Mouse (Mus musculus) myocyte (in vitro differentiated cells): ENCODE measurements around the gene Nsg1. TPM values are rescaled to one million over a fixed set of nuclear protein-coding genes. Genes with fewer than 3 reads are reported as not detected.
A peak's percentile ranks its signal among the peaks of the same experiment; 100 is the strongest.

Source experiments
- H3K27me3 ChIP-seq: one replicate; pipeline ENCODE4 v1.6.1; 2011; ENCODE audit not compliant: control insufficient read depth, insufficient read depth, insufficient read length
- H3K36me3 ChIP-seq: one replicate; pipeline ENCODE4 v1.6.1; 2011; ENCODE audit not compliant: control insufficient read depth, insufficient read depth
- H3K4me2 ChIP-seq: one replicate; pipeline ENCODE4 v1.6.1; 2011; ENCODE audit warnings: low read depth, control low read depth
- H3K4me3 ChIP-seq: one replicate; pipeline ENCODE4 v1.5.1; 2011; ENCODE audit warnings: mild to moderate bottlenecking, control low read depth, moderate library complexity
- H3K79me2 ChIP-seq: one replicate; pipeline ENCODE4 v1.6.1; 2011; ENCODE audit not compliant: control insufficient read depth, insufficient read depth
- H3ac ChIP-seq: one replicate; pipeline ENCODE4 v1.6.1; 2011; ENCODE audit not compliant: control insufficient read depth, insufficient read length
- CEBPB ChIP-seq: IDR thresholded peaks from 2 replicates; pipeline ENCODE4 v1.6.1; 2011; ENCODE audit warnings: mild to moderate bottlenecking, moderate library complexity; ENCODE audit not compliant: poor library complexity, insufficient read depth, severe bottlenecking
- E2F4 ChIP-seq: IDR thresholded peaks from one replicate; pipeline ENCODE4 v1.6.1; 2011; ENCODE audit warnings: mild to moderate bottlenecking, control low read depth, moderate library complexity; ENCODE audit not compliant: insufficient read depth
- MAX ChIP-seq: IDR thresholded peaks from one replicate; pipeline ENCODE4 v1.6.1; 2011; ENCODE audit warnings: low read depth, mild to moderate bottlenecking, control low read depth
- MYOD1 ChIP-seq, 3 experiments: IDR thresholded peaks; one replicate each; pipeline ENCODE4 v1.6.1; 2011; ENCODE audit warnings: control low read depth in 2 of 3, low read depth in 2 of 3, mild to moderate bottlenecking in 2 of 3, moderate library complexity in 1 of 3; ENCODE audit not compliant: insufficient read length in 2 of 3, control insufficient read depth in 1 of 3
- MYOG ChIP-seq, 3 experiments: IDR thresholded peaks; one replicate each; pipeline ENCODE4 v1.6.1; 2011; ENCODE audit warnings: control low read depth in 2 of 3, low read depth in 2 of 3, mild to moderate bottlenecking in 2 of 3; ENCODE audit not compliant: insufficient read length in 2 of 3, control insufficient read depth in 1 of 3, insufficient read depth in 1 of 3
- POLR2A ChIP-seq: IDR thresholded peaks from one replicate; pipeline ENCODE4 v1.6.1; 2011; ENCODE audit warnings: low read depth, mild to moderate bottlenecking, control low read depth, moderate library complexity; ENCODE audit not compliant: insufficient read length
- POLR2AphosphoS2 ChIP-seq: IDR thresholded peaks from one replicate; pipeline ENCODE4 v1.6.1; 2011; ENCODE audit warnings: low read depth, control low read depth; ENCODE audit not compliant: insufficient read length
- REST ChIP-seq: IDR thresholded peaks from one replicate; pipeline ENCODE4 v1.6.1; 2011; ENCODE audit warnings: mild to moderate bottlenecking, control low read depth, moderate library complexity; ENCODE audit not compliant: insufficient read depth, insufficient read length
- SRF ChIP-seq: IDR thresholded peaks from one replicate; pipeline ENCODE4 v1.6.1; 2011; ENCODE audit warnings: low read depth; ENCODE audit not compliant: control insufficient read depth, insufficient read length
- TCF12 ChIP-seq: IDR thresholded peaks from one replicate; pipeline ENCODE4 v1.6.1; 2011; ENCODE audit warnings: mild to moderate bottlenecking, control low read depth; ENCODE audit not compliant: poor library complexity, insufficient read depth, severe bottlenecking
- TCF3 ChIP-seq: IDR thresholded peaks from one replicate; pipeline ENCODE4 v1.6.1; 2011; ENCODE audit warnings: low read depth, control low read depth; ENCODE audit not compliant: insufficient read length
- USF1 ChIP-seq: IDR thresholded peaks from one replicate; pipeline ENCODE4 v1.6.1; 2011; ENCODE audit warnings: low read depth, mild to moderate bottlenecking, control low read depth, moderate library complexity
- polyA plus RNA-seq: library from polyadenylated mRNA; unstranded; fragments of >200 nt; fragmentation: generic; extraction: Trizol; gene quantifications from one replicate; pipeline ENCODE4 v1.2.1, GENCODE M21; 2012; ENCODE audit warnings: missing spikeins

The Nsg1 gene
- polyA plus RNA-seq, 1 experiment = 13.8 TPM

DNA sequence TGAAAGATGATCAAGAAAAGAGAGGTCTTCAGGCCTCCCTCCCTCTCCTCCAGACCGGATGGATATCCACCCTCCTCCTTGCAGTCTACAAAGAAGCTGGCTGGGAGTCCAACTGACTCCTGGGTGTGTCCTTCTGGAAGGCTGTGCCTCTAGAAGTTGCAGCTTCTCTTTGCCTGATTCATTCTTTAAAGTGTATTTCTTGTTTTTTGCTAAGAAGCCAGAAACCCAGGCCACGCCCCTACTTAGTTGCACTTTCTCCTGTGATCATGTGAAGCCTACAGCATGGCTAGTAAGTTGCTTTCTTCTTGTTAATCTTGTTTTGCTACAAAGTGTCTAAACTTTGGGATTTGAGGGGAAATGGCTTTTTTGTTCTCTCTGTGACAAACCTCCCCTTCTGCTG lies 27.3 kb upstream of the Nsg1 start:
- Histone ChIP-seq H3K79me2 (no peaks in the 10 kb centered on the region), H3K27me3 (no peaks in the 10 kb centered on the region), H3K36me3 (no peaks in the 10 kb centered on the region), H3ac (no peak overlapping the region), H3K4me2 (no peak overlapping the region), H3K4me3 (no peak overlapping the region)
- no peak for TF ChIP-seq SRF
- TF ChIP-seq TCF12 = no peak
- no peak for TF ChIP-seq MYOD1 (IDR thresholded peaks at IDR 0.05; ENCODE audit: control insufficient read depth in 1 of 3, insufficient read length in 2 of 3, low read depth in 2 of 3)
- TF ChIP-seq REST = no peak
- TF ChIP-seq E2F4 = no peak
- no peak for TF ChIP-seq CEBPB
- TF ChIP-seq POLR2A = no peak
- no peak for TF ChIP-seq MYOG (IDR thresholded peaks at IDR 0.05; ENCODE audit: control insufficient read depth in 1 of 3, insufficient read depth in 1 of 3, insufficient read length in 2 of 3, low read depth in 2 of 3)
- TF ChIP-seq MAX = no peak
- no peak for TF ChIP-seq TCF3
- no peak for TF ChIP-seq USF1
- no peak for TF ChIP-seq POLR2AphosphoS2

DNA sequence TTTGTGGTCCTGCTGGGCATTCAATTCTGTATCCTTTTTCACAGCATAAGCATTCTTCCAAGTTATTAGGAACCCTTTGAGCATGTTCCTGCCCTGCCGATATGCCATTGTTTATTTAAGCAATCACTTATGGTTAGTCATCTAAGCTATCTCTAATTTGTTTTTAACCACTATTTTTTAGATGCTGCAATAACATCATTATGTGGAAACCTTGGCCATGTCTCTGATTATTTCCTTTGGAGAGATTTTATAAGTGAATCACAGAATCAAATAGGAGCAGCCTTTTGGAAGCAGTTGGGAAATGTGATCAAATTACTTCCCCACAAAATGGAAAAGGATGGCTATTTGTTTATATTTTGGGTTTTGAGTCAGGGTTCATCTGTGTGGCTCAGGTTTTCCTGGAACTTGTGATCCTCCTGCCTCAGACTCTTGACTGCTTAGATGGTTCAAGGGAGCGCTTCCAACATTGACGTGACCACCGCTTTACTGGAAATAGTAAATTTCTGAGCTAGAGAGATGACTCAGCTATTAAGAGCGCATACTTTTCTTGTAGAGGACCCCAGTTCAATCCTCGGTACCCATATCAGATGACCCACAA lies 25.1 kb upstream of the Nsg1 start:
- Histone ChIP-seq H3K36me3 (no peaks in the 10 kb centered on the region), H3K27me3 (no peaks in the 10 kb centered on the region), H3ac (no peak overlapping the region), H3K79me2 (no peaks in the 10 kb centered on the region), H3K4me2 (peak overlapping the region; percentile 1), H3K4me3 (no peak overlapping the region)
- TF ChIP-seq CEBPB (peak; percentile 56; the same call in 1 of the 2 replicates), MYOD1 (IDR thresholded peaks at IDR 0.05; ENCODE audit: control insufficient read depth in 1 of 3, insufficient read length in 2 of 3, low read depth in 2 of 3) (no peak)

GRCm38 (mm10) chr5:38174256-38174912 lies 14.7 kb upstream of the Nsg1 start:
- TF ChIP-seq CEBPB = no peak
- no peak for TF ChIP-seq MAX
- no peak for TF ChIP-seq POLR2A
- no peak for TF ChIP-seq TCF3
- no peak for TF ChIP-seq E2F4
- no peak for TF ChIP-seq USF1
- TF ChIP-seq TCF12 = no peak
- TF ChIP-seq POLR2AphosphoS2 = no peak
- Histone ChIP-seq H3K27me3 (peaks cover 40% of the 10 kb centered on the region), H3ac (no peak overlapping the region), H3K4me3 (no peak overlapping the region), H3K79me2 (no peaks in the 10 kb centered on the region), H3K36me3 (no peaks in the 10 kb centered on the region), H3K4me2 (no peak overlapping the region)

DNA sequence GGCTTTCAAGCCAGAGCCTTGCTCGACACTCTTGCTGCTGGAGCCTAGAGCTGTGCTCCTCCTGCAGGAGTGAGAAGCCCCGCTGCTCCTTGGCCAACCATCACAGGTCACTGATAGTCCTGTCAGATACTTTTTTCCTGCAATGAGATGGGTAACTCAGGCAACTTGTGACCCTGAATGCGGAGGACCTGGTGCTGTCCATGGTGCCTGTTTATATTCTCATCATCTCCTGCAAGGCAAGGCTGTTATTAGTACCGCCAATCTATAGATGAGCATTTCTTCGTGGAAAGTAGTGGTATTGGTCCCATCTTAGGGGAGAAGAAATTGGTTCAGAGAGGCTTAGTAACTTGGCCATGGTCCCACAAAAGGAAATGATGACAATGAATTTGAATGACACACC lies 14.1 kb upstream of the Nsg1 start:
- Histone ChIP-seq H3ac (no peak overlapping the region), H3K4me2 (no peak overlapping the region), H3K79me2 (no peaks in the 10 kb centered on the region)

GRCm38 (mm10) chr5:38168497-38168896 lies 8.8 kb upstream of the Nsg1 start:
- no peaks in the 10 kb centered on the region for H3K36me3 ChIP-seq
- H3K27me3 ChIP-seq = peaks cover 11% of the 10 kb centered on the region
- H3K4me2 ChIP-seq = no peak overlapping the region
- H3ac ChIP-seq = no peak overlapping the region
- TF ChIP-seq MYOG (IDR thresholded peaks at IDR 0.05; ENCODE audit: control insufficient read depth in 1 of 3, insufficient read depth in 1 of 3, insufficient read length in 2 of 3, low read depth in 2 of 3) (no peak), USF1 (no peak), TCF12 (no peak), E2F4 (no peak), POLR2A (no peak), POLR2AphosphoS2 (no peak), REST (no peak), MAX (no peak), CEBPB (no peak)
- no peak overlapping the region for H3K4me3 ChIP-seq
- no peaks in the 10 kb centered on the region for H3K79me2 ChIP-seq

More for the DNA sequence above, 14.1 kb upstream of the Nsg1 start:
- Histone ChIP-seq H3K36me3 (no peaks in the 10 kb centered on the region), H3K4me3 (no peak overlapping the region), H3K27me3 (peaks cover 36% of the 10 kb centered on the region)
- TF ChIP-seq POLR2AphosphoS2 = no peak
- no peak for TF ChIP-seq SRF
- no peak for TF ChIP-seq E2F4
